Mouse (Mus musculus) Patski (cell line): ENCODE results near the gene Lgals9. TPM values are rescaled to one million over a fixed set of nuclear protein-coding genes. Genes with fewer than 3 reads are reported as not detected.
"Not testable (repeated sequence)": the region's sequence is repeated elsewhere in the genome, so short reads cannot be mapped to it uniquely, and the experiment has no call there.

Experiments
- ATAC-seq: fragments of 100-300 bp; one replicate; pipeline ENCODE4 v1.8.0; 2021
- CTCF ChIA-PET: fragments of 350-600 bp; sonication (Branson Sonifier 250); formaldehyde crosslinking; loops from one replicate; lab custom pipeline; 2022; ENCODE audit warnings: inconsistent platforms; lab: Charles Lee
- POLR2A ChIA-PET: fragments of 350-600 bp; sonication (Branson Sonifier 250); formaldehyde crosslinking; loops from one replicate; lab custom pipeline; 2022; ENCODE audit warnings: antibody characterized with exemption, inconsistent platforms; lab: Charles Lee
- DNase-seq: peaks from one replicate; pipeline ENCODE4 v3.0.0-alpha.2; 2011; ENCODE audit warnings: low read depth, low spot score
- H3K27me3 ChIP-seq: fragments of 371-371 bp; one replicate; pipeline ENCODE4 v1.5.1; 2021
- CTCF ChIP-seq: fragments of 100-300 bp; IDR thresholded peaks from one replicate; pipeline ENCODE4 v1.5.1; 2021
- in situ Hi-C: fragments of 300-500 bp; cut with MboI; formaldehyde crosslinking; loops from 3 replicates; pipeline ENCODE4 v1.11.1; 2018; ENCODE audit warnings: low pct_unique_long_range_greater_than_20kb, mixed read lengths
- polyA plus RNA-seq: library from polyadenylated mRNA; unstranded; gene quantifications from one replicate; pipeline ENCODE4 v1.2.3, GENCODE M21; 2021

Gene Lgals9
- polyA plus RNA-seq, 1 experiment from 2014 or later: 1.8 TPM

DNA sequence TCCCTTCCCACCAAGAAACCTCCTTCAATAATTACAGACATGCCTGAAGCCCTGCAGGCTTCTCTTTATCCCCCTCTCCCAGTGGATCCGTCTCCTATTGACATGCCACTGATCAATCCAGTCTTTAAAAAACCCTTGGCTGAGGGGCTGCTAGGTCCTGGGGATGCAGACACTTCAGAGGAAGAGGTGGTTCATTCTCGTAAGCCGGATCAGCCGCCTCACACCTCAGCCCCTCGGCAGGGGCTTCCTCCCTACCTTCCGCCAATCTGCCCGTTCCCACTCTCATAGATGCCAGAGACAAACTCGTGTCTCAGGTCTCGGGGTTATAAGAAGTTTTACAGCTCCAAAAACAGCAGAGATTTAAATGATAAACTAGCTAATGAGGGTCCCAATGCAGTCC is 5.3 kb upstream of the Lgals9 start:
- CTCF ChIA-PET: interaction anchor here (1.1 to 1.7 kb wide), 2 partner anchors 12 to 13 kb away, joined by 3 read pairs; no protein-coding TSS in a partner anchor
- DNase-seq: no peak
- in situ Hi-C loops: no loop called here
- no peak for ATAC-seq
- no peaks in the 10 kb centered on the region for H3K27me3 ChIP-seq
- no peak for TF ChIP-seq CTCF
- POLR2A ChIA-PET: interaction anchor here (1.2 kb wide), 1 partner anchor 31 kb away, joined by 3 read pairs; no protein-coding TSS in a partner anchor

DNA sequence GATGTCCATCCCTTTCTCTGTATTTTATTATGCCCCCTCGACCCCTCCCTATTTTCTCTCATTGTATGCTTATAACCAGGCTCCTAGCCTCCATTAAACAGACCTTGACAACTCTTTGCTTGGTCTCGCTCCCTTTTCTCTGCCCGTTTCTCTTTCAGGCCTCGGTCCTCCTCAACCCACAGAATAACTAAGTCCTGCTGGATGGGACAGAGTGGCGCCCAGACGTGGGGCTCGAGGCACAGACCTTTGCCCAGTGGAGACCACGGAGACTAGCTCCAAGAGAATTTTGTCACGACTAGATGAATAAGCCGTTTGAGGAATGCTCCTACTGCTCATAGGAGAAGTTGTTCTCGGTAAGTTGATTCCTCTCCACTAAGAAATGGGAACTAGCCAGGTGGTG is 4.5 kb upstream of the Lgals9 start:
- H3K27me3 ChIP-seq, in situ Hi-C loops, DNase-seq, ATAC-seq: not testable (repeated sequence)
- ChIA-PET POLR2A (interaction anchor here (1.2 kb wide), 1 partner anchor 30 kb away, joined by 3 read pairs; no protein-coding TSS in a partner anchor), CTCF (interaction anchor here (0.9 to 1.1 kb wide), 2 partner anchors 11 to 14 kb away, joined by 3 read pairs; no protein-coding TSS in a partner anchor)

DNA sequence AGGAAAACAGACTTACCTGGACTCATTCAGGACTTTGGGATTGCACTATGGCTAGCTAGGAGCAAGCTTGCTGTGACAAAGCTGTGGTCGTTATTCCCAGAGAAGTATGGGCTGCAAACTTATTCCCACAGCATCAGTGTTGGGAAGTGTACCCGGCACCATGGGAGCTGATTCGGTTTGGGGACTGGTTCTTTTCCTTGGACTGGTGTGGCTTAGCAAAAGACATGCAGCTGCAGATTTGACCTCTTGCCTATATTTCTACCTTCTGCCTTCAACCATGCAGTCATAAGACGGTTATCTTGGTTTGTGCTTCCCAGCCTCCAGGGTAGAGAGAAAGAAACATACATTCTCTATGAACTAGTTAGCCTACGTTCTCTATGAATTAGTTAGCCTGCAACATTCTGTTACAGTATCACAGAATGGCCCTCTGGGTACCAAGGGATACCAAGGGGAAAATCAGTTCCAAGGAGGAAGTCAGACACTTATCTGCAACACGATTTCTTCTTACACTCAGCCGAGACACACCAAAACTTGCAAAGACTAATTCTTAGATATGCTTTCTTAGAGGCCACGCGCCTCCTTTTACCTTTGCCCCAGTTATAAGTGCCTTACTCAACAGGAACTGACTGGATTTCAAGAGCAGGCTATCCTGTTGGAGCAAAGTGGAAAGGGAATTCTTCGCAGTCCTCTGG is 1.7 kb upstream of the Lgals9 start:
- H3K27me3 ChIP-seq: no peaks in the 10 kb centered on the region
- DNase-seq: no peak
- TF ChIP-seq CTCF: no peak
- POLR2A ChIA-PET: interaction anchor here (0.5 to 0.6 kb wide), 2 partner anchors 37 to 236 kb away, joined by 3 to 8 read pairs; no protein-coding TSS in a partner anchor
- no peak for ATAC-seq
- CTCF ChIA-PET: no interaction called here
- in situ Hi-C loops: no loop called here

DNA sequence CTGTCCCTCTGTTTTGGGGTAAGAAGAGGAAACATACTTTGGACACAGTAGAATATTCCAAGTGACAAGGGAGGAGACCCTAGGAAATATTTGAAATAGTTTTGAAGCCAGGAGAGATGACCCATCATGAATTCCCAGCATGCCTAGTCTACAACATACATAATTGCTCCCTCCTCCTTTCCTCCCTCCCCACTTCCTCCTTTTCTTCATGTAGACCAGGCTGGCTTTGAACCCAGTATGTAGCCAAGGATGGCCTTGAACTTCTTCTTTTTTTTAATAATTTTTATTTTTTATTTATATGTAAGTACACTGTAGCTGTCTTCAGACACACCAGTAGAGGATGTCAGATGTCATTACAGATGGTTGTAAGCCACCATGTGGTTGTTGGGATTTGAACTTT is 759 bp upstream of the Lgals9 start:
- DNase-seq: no peak
- no peak for ATAC-seq
- no peaks in the 10 kb centered on the region for H3K27me3 ChIP-seq
- no peak for TF ChIP-seq CTCF
- ChIA-PET CTCF (interaction anchor here (1.2 kb wide), 1 partner anchor 62 kb away, joined by 4 read pairs; no protein-coding TSS in a partner anchor), POLR2A (interaction anchor here (0.6 kb wide), 1 partner anchor 235 kb away, joined by 3 read pairs; no protein-coding TSS in a partner anchor)
- in situ Hi-C loops: no loop called here

DNA sequence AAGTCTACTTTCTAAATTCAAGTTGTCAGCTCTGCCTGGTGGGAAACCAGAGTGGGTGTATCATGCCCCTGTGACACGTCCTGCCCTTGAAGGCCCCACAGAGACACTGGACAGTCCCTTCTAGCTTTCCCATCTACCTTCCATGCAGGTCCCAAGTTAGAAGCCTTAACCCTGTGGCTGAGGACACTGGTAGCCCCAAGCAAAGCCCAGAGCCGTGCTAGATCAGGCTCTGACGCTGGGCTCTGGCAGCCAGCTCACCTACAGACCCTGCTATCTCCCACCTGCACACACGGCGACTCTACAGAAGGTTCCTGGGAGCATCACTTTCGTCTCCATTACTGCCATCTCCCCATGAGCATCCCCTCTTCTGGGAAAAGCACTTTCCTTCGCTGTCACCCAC is 1.2 kb downstream of the Lgals9 start:
- in situ Hi-C loops: no loop called here
- no peak for ATAC-seq
- POLR2A ChIA-PET: no interaction called here
- H3K27me3 ChIP-seq: no peaks in the 10 kb centered on the region
- CTCF ChIA-PET: no interaction called here
- no peak for DNase-seq
- TF ChIP-seq CTCF: no peak

DNA sequence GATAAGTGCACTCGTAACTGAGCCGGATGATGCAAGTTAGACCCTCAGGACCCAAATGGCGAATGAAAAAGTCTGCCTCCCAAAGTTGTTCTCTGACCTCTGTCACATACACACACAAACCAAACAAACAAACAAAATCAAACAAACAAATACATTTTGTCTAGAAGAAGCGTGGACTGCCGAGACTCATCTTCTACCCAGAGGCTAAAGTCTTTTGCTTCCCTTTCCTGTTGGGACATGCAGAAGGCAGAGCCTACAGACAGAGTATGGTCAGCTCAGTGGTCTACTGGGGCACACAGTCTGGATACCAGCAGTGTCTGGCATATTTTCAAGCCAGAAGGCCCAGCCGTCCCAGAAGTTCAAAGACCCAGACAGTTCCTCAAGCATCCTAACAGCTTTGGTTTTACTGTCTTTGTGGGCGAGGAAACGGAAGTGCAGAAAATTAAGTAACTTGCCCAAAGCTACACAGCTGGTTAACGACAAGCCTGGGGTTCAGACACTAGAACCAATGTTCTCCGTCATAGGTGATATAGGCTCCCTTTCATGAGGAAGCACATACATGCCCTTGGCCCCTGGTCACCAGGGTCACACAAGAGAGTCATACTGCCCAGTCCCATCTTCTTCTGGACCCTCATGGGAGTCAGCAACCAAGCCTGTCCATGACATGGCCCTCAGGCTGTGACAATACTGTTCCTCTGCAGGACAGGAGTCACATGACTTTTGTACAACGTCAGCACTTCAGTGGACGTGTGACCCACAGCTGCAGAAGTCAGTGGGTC is 2.0 kb downstream of the Lgals9 start:
- ChIA-PET CTCF (no interaction called here), POLR2A (no interaction called here)
- in situ Hi-C loops: no loop called here
- H3K27me3 ChIP-seq: no peaks in the 10 kb centered on the region
- no peak for ATAC-seq
- DNase-seq: no peak
- TF ChIP-seq CTCF: no peak

DNA sequence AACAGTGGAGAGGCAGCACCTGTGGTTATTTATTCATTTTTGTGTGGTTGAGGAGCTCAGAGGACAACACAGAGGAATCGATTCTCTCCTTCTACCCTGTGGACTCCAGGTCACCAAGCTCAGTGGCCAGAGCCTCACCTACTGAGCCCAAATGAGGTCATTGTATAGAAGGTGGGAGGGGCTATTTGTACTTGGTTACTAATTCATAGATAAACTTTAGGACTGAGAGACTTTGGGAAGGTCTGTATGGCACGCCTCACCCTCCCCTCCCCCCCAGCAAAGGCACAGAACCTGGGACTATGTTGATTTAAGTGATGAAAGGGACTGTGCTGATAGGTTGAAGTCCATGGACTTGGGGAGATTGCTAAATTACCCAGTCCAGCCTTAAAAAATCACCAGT is 2.7 kb downstream of the Lgals9 start:
- CTCF ChIA-PET: no interaction called here
- POLR2A ChIA-PET: no interaction called here
- ATAC-seq (no peak), DNase-seq (no peak)
- no peak for TF ChIP-seq CTCF
- H3K27me3 ChIP-seq: no peaks in the 10 kb centered on the region
- in situ Hi-C loops: no loop called here

DNA sequence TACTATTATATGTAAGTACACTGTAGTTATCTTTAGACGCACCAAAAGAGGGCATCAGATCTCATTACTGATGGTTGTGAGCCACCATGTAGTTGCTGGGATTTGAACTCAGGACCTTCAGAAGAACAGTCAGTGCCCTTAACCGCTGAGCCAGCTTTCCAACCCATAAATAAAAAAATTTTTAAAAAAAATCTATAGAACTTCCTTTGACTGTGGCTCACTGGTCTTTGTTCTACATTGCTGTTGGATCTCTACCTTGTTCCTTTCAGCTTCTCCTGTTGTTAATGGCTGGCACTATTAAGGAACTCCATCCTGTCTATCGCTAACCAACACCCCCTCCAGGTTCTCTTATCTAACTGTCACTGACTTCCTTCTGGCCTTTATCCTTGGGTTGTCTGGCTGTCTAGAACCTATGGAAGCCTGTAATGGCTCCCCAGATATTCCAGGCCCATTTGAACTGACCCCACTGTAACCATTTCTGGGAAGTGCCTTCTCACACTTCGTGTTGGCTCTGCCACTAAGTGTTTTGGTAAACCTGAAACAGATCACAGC is 4.6 kb downstream of the Lgals9 start:
- DNase-seq: no peak
- ChIA-PET POLR2A (no interaction called here), CTCF (no interaction called here)
- no peaks in the 10 kb centered on the region for H3K27me3 ChIP-seq
- ATAC-seq: no peak
- TF ChIP-seq CTCF: no peak
- in situ Hi-C loops: no loop called here

DNA sequence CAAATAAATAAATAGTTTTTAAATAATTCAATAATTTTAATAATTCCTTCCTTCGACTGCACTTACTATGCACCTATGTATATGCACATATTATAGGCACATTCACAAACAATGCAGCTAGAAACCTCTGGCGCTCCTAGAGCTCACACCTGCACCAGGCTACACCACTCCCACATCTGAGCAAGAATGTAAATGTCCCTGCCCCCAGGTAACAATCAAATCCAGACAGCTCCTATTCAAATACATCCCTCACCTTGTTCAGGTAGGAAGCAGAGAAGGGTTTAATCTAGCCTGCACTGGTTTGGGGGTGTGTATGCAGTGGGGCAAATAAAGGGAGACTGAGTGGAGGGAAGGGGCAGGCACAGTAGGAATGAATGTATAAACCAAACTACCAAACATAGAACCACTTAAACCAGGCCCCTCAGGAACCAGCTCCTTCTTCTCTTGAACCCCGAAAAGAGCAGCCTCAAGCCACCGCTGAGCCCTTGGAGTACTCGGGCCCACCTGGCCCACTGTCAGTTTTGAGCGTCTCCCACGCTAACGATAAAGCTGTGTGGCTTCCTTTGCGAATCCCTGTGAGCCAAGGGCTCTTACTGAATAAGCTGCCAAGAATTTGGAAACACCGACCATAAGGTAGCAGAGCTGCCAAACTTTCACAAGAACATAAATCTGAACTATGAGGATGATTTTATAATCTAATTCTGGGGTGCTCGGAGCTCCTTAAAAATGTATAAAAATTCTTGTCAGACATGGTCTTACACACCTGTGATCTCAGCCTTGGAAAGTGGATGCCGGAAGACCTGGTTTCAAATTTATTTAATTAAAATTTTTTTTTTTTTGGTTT is 6.3 kb downstream of the Lgals9 start:
- ChIA-PET CTCF (interaction anchor here (0.9 to 1.7 kb wide), 3 partner anchors 10 to 41 kb away, joined by 3 read pairs; no protein-coding TSS in a partner anchor), POLR2A (no interaction called here)
- H3K27me3 ChIP-seq: no peaks in the 10 kb centered on the region
- TF ChIP-seq CTCF: no peak
- no peak for ATAC-seq
- no peak for DNase-seq
- in situ Hi-C loops: no loop called here
